Mouse (Mus musculus) T-cell, adult 2 months (primary cell): ENCODE measurements at regions not wholly inside any gene's neighbourhood (a gene's known extent, or its start where the extent isn't known, plus 50 kb on each side); places are given as distances from the start of the nearest gene placed in this dataset.

Experiments used
- DNase-seq: peaks from one replicate; pipeline ENCODE4 v3.0.0; 2022; ENCODE audit warnings: low spot score

DNA sequence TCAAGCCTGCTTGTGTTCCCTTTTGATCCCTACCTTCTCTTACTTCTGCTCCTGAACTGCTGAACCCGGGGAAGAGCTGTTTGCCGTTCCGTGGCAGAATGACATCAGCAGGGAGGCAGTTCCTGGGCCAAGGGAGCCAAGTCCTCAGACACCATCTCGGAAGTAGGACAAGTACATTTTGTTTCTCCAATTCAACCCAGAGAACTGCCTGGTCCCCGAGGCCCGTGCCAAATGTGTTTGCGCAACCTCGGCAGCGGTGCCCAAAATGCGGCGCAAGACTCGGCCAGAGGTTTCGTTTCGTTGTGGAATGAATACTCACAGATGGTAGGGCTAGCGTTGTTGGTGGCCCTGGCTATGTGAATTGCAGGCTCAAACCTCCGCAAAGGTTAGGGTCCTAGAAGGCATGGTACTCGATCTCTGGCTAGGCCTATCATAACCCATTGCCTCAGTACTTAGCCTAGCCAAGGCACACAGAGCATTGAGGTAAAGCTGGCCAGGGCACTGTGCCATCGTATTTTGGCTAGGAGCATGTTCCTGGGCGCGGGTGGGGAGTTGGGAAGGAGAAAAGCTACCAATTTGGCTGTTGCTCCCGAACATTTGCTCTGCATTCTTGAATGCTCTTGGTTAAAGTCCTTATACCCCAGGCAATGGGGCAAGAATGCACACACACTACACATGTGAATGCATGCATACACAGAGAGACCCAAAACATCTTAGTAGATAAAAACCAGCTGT is 333.0 kb downstream of the Foxo1 start:
- DNase-seq = no peak

DNA sequence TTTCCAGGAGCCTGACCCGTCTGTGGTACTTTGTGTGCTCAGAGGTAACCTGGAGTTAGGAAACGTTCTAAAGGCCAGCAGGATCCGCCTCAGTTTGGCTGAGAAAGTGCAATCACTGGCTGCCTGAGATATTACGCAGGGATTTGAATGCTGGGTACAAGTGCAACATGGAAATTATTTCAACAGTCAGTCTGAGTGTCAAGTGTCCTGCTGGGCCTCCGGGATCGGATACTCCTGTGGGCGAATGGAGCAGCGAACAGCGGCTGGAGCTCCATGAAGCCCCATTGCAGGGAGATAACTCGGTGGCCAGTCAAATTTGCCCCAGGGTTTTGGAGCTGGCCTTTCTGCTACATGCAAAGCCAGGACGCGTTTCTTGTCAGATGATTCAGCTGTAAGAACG is 332.4 kb downstream of the Foxo1 start:
- DNase-seq = no peak

DNA sequence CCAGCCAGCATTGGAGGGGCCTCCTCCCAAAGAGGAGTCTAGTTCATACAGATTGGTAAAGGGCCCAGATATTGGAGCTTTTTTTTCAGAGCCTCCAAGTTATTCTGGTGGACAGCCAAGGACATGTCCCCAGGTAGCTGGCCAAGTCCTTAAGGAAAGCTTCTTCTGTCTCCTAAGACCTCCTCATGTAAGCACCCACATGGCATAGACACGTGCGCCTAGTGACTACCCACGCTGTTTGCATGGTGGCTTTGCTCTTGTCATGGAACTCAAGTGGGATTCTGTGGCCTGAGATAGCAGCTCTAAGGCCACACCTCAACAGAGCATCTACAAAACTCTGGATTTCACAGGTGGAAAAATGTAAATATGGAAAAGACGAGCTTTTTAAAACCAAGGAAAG is 332.0 kb downstream of the Foxo1 start:
- DNase-seq = no peak

DNA sequence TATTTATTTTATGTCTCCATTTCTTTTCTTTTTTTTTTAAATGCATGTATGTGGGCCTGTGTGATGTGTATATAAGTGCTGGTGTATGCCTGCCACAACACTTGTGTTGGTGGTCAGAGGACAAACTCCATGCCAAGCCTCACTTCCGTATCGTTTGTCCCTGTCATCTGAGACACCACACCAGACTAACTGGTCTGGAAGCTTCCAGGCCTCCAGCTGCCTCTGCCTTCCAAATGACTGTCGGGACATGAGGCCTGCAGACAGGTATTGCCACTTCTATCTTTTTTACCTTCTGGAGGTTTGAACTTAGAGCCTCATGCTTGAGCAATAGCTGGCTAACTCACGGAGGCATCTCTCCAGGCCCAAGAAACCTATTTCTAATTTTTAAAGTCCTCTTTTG is 318.3 kb downstream of the Foxo1 start:
- no peak for DNase-seq

DNA sequence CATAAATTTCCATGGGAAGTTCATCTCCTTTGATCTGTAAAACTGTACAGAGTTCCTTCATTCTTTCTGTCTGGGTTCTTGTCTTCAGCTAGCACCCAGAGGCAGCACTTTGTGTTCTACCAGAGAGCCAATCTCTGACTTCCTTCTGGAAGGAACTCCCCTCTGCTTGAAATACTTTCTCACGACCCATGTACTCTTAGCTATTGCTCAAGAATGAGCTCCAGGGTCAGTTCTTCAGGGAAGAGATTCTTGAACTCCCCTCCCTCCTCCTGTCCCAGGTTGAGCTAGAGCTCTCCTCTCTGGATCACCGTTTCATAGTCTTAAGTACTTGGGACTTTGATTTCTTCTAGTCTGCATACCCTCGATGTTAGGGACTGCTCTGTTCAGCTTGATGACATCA is 311.8 kb downstream of the Foxo1 start:
- no peak for DNase-seq

DNA sequence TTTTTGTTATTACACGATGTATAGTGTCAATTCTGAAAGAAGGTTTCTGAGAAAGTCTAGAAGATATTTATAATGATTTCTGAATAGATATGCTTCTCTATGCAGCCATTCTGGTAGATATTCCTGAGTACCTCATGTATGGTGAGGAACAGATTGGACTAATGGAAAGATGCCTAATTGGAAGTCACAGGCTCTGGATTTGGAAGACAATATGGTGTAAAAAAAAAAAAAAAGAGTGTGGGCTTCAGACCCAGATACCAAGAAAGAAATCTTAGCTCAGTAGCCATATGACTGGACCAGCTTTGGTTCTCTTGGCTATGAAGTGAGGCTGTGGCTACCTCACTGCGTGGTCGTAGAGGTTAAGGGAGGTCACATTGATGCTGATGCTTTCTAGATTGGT is 311.0 kb downstream of the Foxo1 start:
- DNase-seq = no peak

DNA sequence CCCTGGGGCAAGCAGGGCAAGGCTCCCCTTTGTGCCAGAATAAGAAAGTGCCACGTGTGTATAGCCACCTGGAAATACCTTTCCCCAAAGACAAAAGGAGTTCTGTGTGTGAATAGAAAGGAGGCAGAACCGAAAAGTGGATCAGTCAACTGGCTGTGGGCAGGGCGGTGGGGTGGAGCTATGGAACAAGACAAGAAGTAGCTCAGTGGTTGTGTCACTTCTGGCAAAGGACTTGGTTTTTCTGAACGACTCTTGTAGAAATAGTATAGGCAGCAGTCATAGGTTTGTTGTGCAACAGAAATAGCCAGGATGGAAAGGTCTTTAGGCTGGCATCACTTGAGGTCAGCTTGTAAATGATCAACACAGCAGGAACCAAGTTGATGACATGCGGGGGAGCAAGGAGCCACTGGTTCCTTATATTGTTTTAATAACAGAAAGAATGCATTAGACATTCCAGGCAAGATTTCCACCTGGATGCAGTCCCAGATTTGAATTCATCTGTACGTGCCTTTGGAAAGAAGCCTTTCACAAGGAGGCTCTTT is 308.6 kb downstream of the Foxo1 start:
- no peak for DNase-seq

DNA sequence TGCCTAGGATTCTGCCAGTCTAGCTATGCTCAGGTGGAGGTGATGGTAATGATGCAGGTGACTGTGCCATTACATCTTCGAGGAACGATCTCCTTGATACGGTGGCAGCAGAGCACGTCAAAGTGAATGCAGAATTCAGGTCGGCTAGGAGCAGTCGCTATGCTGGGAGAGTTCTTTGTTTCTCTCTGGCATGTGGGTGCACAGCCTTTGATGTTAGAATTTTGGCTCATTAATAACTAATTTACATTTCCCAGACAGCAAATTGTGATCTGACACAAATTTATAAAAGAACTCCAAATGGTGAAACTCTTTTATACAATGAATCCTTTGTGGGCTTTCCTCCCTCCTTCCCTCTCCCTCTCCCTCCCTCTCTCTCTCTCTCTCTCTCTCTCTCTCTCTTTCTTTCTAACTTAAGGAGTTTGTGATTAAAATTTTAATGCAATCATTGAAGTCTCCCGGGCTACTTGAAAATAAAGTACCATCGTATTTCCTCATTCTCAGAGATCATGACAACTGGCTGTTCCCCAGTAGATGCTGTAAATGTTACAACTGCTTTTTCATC is 307.2 kb downstream of the Foxo1 start:
- no peak for DNase-seq

DNA sequence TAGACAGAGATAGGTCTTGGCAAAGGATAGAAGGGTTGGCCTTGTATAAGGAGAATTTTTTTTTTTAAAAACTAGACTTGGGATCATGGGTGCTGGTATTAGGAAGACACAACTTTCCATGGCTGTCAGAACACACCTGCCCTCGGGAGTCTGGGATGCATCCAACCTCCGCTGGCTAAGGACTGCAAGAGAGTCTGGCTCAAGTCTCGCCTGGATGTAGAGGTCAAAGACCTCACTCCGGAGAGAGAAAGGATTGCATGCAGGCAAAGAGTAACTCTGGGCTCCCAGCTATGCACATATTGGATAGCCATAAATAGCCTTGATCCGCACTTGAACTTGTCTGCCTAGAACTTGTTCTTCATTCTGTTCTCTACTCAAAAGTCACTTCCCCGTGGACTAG is 306.2 kb downstream of the Foxo1 start:
- no peak for DNase-seq

DNA sequence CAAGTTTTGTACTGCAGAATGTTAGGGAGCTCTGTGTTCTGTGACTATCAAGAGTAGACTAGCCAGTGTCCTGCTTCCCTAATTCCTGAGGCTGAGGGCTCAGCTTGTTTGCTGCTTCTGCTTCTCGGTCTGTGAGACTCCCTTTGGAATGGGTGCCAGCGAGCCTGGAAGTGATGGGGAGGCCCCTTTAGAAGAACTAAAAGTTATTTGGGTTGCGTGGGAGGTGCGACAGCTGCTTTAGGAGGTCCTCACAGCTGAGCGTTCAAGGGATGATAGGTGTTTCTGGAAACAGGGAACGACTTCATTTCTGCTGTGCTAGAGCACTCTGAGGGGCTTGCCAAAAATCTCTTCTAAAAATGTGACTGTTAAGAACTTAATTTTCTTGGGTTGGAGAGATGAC is 305.7 kb downstream of the Foxo1 start:
- DNase-seq = no peak

DNA sequence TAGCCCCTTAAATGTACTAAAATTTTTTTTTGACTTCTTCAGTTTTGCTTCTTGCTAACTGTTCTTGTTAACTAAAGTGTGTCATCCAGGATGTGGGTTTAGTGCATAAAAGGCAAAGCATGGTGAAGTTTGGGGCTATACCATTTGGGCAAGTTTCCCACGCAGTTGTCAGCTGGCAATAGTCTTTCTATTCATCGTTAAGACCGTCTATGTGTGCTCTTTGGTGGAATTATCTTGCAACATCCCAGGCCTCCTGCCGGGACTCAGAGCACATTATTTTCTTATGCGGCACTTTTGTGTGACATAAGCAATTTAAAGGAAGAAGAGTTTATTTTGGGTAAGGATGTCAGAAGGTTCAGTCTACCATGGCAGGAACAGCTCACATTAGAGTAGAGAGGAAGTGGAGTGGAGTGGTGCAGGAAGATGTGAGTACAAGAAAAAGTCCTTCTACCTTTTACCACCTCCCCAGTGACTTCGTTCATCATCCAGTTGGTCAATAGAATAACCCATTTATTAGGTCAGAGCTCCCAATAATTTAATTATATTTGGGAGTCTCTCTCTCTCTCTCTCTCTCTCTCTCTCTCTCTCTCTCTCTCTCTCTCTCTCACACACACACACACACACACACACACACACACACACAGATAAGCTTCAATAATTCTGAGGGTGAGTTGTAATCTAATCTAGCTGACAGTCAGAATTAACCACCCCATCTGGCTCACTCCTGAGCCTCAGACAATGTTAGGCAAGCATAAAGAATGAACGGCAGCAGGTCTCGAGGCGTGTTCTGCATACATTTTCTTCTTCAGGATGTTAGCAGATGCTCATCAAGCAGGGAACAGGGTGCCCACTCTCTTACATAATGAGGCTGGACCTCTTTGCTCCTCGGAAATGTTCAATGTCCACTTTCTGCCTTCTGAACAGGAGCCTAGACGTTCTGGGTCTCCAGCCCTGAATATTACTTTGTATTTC is 304.7 kb downstream of the Foxo1 start:
- peak; percentile 81 for DNase-seq

DNA sequence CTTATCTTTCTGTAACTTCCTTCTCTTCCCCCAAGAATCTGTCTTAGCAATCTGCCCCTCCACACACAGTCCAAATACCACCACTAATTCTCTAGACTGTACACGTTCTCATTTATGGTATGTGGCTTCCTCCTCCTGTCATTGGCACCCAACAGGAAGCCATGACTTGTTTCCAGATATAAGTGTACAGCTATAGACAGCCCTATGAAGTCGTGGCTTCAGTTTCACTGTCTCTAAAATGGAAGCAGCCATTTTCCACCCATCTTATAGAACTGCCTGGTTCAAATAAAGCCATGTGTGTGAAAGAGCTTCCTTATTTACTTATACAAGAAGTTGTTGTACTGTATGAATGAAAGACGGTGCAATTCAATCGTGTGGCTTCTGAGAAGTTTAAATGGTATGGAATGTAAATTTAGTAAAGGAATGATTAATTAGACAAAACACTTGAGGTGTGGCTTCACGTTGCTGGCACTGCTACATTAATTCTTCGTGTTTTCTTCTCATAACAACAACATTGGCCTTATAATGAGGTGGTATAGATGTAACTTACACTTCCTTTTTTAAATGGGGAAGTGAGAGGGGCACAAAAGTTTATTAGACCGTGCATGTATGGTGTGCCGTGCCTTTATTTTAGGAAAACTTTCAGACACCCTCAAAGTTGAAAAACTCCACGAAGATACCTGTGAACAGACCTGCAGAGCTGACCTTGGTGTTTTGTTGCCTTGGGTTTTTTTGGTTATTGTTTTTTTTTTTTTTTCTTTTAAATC is 299.7 kb downstream of the Foxo1 start:
- peak; percentile 21 for DNase-seq

DNA sequence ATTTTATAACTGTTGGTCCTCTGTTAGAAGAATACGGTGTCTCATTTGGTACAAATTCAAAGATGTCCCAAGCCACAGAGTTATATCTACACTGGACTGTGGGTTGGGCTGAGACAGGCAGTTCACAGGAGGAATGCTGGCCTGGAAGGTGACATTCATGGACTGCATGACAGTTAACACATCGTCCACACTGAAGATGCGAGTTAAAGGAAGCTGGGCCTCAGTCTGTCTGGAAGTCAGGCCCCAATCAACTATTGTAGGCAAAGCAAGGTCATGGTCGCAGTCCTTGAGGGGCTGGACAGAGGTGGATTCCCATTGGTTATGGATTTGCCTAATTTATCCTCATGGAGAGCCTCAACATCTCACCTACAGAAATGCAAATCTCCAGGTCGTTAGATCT is 295.5 kb downstream of the Foxo1 start:
- DNase-seq = no peak

DNA sequence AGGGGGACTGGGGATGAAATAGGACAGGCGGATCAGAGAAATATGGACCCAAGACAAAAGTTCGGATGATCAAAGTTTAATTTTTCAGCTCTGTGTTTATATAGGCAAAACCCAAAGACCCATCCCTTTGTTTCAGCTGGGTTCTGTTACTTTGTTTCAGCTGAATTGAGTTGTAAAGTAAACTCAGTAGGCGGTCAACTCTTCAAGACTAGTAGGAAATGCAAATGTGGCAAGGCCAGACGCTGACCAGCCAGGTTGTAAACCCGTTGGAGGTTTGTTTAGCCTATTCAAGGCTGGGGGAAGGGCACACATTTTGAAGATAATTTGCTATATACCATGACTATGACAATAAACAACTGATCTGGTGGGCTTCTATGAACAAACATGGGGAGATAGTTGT is 294.7 kb downstream of the Foxo1 start:
- no peak for DNase-seq

DNA sequence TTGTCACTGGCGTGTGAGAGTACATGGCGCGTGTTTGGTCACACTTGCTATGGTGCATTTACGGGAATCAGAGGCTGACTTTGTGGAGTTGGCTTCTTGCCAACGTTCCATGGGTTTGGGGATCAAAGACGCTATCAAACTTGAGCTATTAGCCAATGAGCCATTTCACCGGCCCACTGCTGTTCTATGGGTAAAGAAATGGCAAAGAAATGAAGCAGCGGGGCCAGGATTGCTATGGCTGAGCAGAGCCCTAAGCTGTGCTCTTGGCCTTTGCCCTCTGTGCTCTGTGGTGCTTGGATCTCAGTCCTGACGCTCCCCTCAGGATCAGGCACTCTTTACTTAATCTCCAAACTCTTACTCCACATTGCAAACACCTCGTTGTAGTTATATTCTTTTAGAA is 291.3 kb downstream of the Foxo1 start:
- DNase-seq = no peak

DNA sequence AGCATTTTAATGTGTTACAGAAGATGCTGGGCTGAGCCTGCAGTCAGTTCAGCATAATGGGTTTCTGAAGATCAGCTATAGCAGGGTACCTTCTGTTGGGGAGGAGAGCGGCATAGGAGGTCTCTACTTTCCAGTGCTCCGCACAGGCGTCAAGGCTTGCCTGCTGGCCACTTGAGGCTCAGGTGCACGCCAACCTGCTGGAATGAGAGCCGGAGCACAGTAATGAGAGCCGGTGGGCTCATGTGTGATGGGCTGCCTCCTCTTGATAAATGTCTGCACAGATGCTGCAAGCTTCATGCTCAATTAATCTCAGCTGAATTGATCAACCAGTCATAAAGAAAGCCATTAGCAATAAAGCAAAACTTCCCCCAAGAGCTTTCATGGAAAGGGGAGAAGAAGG is 290.6 kb downstream of the Foxo1 start:
- DNase-seq = no peak

DNA sequence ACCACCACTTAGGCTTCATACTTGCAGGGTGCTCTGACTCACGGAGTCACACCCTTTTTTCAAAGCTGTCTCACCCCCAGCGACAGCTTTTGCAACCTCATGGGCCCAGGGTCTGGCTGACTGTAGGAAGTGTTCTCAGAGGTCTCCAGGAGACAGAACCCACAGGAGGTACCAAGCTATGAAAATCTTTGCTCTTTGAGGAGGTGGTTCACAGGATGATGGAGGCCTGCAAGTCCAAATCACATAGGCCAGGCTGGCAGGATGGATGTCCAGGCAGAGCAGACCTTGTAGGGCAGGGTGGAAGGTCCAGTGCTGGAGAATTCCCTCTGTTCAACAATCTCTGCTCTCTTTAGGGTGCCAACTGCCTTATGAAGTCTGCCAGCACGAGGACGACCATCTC is 289.2 kb downstream of the Foxo1 start:
- DNase-seq = no peak

DNA sequence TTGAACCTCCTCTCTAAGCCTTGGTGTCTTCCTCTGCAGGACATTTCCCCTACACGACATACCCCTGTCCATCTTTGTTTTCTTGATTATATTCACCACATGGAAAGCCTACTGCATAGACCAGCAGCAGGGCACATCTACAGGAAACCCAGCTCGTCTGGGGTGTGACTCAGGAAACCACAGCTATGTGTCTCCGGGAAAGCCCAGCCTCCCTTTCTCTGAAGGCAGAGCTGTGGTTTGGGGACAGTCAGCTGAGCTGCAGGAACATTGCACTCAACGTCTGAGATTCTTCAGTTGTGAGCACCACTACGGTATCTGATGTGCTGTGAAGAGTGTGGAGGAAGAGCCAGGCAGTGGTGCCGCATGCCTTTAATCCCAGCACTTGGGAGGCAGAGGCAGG is 286.9 kb downstream of the Foxo1 start:
- peak; percentile 89 for DNase-seq

DNA sequence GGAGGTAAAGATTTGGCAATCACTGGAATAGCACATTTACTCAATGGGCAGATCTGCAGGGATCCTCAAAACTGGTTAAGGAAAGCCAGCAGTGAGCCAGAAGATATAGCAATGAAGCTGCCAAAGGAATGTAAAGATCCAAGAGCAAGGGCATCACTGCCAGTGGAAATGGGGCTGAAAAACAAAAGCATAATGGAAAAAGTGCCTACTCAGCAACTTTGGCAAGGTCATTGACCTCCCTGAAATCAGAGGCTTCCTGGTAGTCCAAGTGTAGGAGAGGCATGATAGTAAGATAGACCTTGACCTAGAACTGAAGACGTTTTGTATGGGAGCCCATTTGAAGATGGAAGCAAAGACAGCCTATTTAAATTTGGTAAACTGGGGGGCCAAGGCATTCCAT is 286.4 kb downstream of the Foxo1 start:
- no peak for DNase-seq

DNA sequence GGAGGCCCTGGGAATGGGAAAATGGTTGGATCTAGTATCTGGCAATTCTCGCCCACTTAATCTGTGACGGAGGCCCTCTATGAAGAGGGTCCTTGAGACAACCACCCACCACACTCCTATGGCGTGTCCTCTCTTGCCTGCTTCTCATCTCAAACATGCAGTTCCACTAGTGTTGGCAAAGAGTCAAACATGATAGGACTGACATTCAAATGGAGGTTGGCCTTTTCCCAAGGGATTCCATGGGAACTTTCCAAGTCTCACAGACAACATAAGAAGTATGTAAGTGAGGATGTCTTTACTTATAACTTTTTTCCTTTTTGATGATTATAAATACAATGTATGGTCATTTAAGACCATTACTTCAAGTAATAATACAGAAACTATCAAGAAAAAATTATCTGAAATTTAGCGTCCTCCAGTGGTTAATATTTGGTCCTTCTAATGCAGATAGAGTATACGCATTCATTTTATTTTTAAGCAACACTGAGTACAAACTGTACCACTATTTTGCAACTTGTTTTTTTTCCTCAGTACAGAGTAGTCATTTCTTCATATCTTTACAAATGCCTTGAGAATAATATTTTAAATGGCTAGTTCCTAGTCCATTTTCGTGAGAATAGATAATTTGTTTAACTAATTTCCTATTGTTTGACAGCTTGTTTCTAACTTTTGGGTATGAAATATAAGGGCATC is 280.2 kb downstream of the Foxo1 start:
- DNase-seq = no peak

DNA sequence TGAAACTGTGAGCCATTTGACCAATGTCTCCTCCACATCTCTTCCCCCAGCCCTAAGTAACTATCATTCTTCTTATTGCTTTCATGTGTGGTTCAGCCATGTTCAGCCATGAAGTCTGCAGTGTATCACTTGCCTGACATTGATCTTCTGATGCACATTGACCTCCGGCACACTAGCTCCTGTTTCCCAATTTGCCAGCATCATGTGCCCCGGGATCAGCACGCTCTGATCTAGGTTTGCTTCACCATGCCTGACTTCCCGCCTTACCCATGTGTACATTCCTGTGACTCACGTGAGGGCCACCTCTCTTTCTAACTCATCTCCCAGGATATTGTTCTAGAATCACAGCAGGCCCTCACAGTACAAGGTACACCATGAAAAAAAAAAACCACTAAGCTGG is 277.9 kb downstream of the Foxo1 start:
- no peak for DNase-seq
